ENCODE assay signal across 16 mouse cellular contexts in the genomic region with DNA sequence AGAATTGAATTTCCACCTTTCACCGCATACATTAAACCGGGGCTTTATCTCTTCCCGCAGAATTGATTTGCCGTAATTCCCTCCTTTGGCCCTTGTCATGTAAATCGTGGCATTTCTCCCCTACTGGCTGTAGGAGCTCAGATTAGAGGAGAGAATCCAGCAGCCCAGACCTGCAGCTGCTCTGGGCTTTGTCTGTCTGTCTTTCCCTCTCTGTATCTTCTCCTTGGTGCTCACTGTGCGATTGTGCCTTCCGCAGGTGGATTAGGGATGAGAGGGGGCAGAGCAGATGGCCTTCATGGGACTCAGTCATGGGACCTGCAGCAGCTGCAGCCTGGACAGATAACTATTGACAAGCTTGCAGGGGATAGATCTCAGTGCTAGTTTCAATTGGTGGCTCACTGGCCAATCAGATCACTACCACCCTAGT.
DNase-seq lines count a peak whose midpoint lies in the region; ATAC-seq lines count a peak whose summit lies in the region.
"Had no signal": no experiment of that assay in that cellular context is flagged by ENCODE, and none has a peak within 500 bp of the region (broad histone marks: within the 10 kb centered on the region; RNA-seq: fewer than 3 reads in every experiment).

No protein-coding gene starts in this region.

- no peaks in the 10 kb centered on the region for H3K9me3 ChIP-seq in forebrain, embryonic 10.5 days
- H3K9me3 ChIP-seq in forebrain, embryonic 16.5 days (ENCODE audit: control insufficient read depth, low read length): no peaks in the 10 kb centered on the region
- H3K9me3 ChIP-seq in hindbrain, embryonic 13.5 days: no peaks in the 10 kb centered on the region
- no peaks in the 10 kb centered on the region for H3K9me3 ChIP-seq in neural tube, embryonic 12.5 days
- H3K9me3 ChIP-seq: embryonic facial prominence, embryonic 10.5 days; limb, embryonic 10.5 days; liver, embryonic 13.5 days had no signal

- H3K27me3 ChIP-seq in forebrain, embryonic 10.5 days (ENCODE audit: poor library complexity, severe bottlenecking): peaks cover 100% of the 10 kb centered on the region
- 0 out of 2 replicates have a peak, but pooled peaks cover 8% of the 10 kb centered on the region for H3K27me3 ChIP-seq in forebrain, embryonic 16.5 days (replicated peaks; ENCODE audit: control insufficient read depth, insufficient read depth, low read length)
- H3K27me3 ChIP-seq in hindbrain, embryonic 13.5 days: no peaks in the 10 kb centered on the region
- no peaks in the 10 kb centered on the region for H3K27me3 ChIP-seq in neural tube, embryonic 12.5 days (replicated peaks)
- H3K27me3 ChIP-seq: Patski had no signal

- 10% methylated on average over 7 of the region's 7 CpGs for WGBS in forebrain, embryonic 10.5 days
- WGBS in forebrain, embryonic 16.5 days: 11% methylated on average over 7 of the region's 7 CpGs
- WGBS in hindbrain, embryonic 13.5 days: 18% methylated on average over 7 of the region's 7 CpGs
- 9% methylated on average over 7 of the region's 7 CpGs for WGBS in neural tube, embryonic 12.5 days

- H3K27ac ChIP-seq in forebrain, embryonic 10.5 days: peak overlapping the region; percentile 2; the same call in 1 of the 2 replicates
- H3K27ac ChIP-seq in forebrain, embryonic 16.5 days (ENCODE audit: low read length): no peak overlapping the region
- H3K27ac ChIP-seq in hindbrain, embryonic 13.5 days: peak overlapping the region; percentile 76
- peak overlapping the region; percentile 48; the same call in 1 of the 2 replicates for H3K27ac ChIP-seq in neural tube, embryonic 12.5 days
- H3K27ac ChIP-seq: embryonic facial prominence, embryonic 10.5 days; limb, embryonic 10.5 days; liver, embryonic 13.5 days had no signal

- no peak for ATAC-seq in forebrain, embryonic 16.5 days
- ATAC-seq in hindbrain, embryonic 13.5 days (ENCODE audit: low FRiP score): no peak
- ATAC-seq in neural tube, embryonic 12.5 days (ENCODE audit: low FRiP score, low read depth): peak; percentile 32; the same call in 1 of the 2 replicates
- ATAC-seq: Patski had no signal

- H3K4me3 ChIP-seq in forebrain, embryonic 10.5 days: no peak overlapping the region
- no peak overlapping the region for H3K4me3 ChIP-seq in forebrain, embryonic 16.5 days (replicated peaks; ENCODE audit: low read length)
- H3K4me3 ChIP-seq in hindbrain, embryonic 13.5 days: no peak overlapping the region
- H3K4me3 ChIP-seq in neural tube, embryonic 12.5 days: no peak overlapping the region
- H3K4me3 ChIP-seq: embryonic facial prominence, embryonic 10.5 days; limb, embryonic 10.5 days; liver, embryonic 13.5 days had no signal

- DNase-seq in forebrain, embryonic 10.5 days (ENCODE audit: extremely low spot score, low spot score): no peak
- peak; percentile 76 for DNase-seq in R1 (ENCODE audit: low read depth, low spot score)
- DNase-seq in urinary bladder, postnatal 4 days (ENCODE audit: low spot score in 2 of 2): no peak
- no peak for DNase-seq in gastrocnemius, adult 8-10 months (ENCODE audit: low spot score in 2 of 2)
- DNase-seq in layer of hippocampus, adult 11-12 months (ENCODE audit: low spot score): no peak
- DNase-seq: cerebellum, adult 2 months; gastrocnemius, postnatal 36 days; liver, embryonic 13.5 days; lung, postnatal 10 days; right cerebral cortex, postnatal 25 days had no signal

- no peak overlapping the region for H3K9ac ChIP-seq in forebrain, embryonic 16.5 days (replicated peaks; ENCODE audit: low read depth, low read length)
- H3K9ac ChIP-seq in hindbrain, embryonic 13.5 days: no peak overlapping the region
- H3K9ac ChIP-seq in neural tube, embryonic 12.5 days: no peak overlapping the region
- H3K9ac ChIP-seq: liver, embryonic 13.5 days had no signal

- peaks cover 50% of the 10 kb centered on the region for H3K4me1 ChIP-seq in forebrain, embryonic 10.5 days
- H3K4me1 ChIP-seq in forebrain, embryonic 16.5 days (replicated peaks; ENCODE audit: control insufficient read depth, insufficient read depth, low read length): peaks cover 13% of the 10 kb centered on the region
- peaks cover 88% of the 10 kb centered on the region for H3K4me1 ChIP-seq in hindbrain, embryonic 13.5 days (replicated peaks)
- H3K4me1 ChIP-seq in neural tube, embryonic 12.5 days: peaks cover 66% of the 10 kb centered on the region
- H3K4me1 ChIP-seq: liver, embryonic 13.5 days had no signal

- H3K4me2 ChIP-seq in forebrain, embryonic 16.5 days (ENCODE audit: low read length): no peak overlapping the region
- 0 out of 2 replicates have a peak overlapping the region, but pooled peaks have one; percentile 8 for H3K4me2 ChIP-seq in hindbrain, embryonic 13.5 days
- no peak overlapping the region for H3K4me2 ChIP-seq in neural tube, embryonic 12.5 days (replicated peaks)
- H3K4me2 ChIP-seq: liver, embryonic 13.5 days had no signal

- no peaks in the 10 kb centered on the region for H3K36me3 ChIP-seq in forebrain, embryonic 10.5 days (replicated peaks)
- no peaks in the 10 kb centered on the region for H3K36me3 ChIP-seq in forebrain, embryonic 16.5 days (ENCODE audit: control insufficient read depth, insufficient read depth)
- H3K36me3 ChIP-seq in hindbrain, embryonic 13.5 days: no peaks in the 10 kb centered on the region
- no peaks in the 10 kb centered on the region for H3K36me3 ChIP-seq in neural tube, embryonic 12.5 days
- H3K36me3 ChIP-seq: embryonic facial prominence, embryonic 10.5 days; limb, embryonic 10.5 days; liver, embryonic 13.5 days had no signal
